Mouse (Mus musculus) frontal cortex, postnatal 25 days (tissue): ENCODE data around the gene Rcn3.

Source experiments
- DNase-seq, 2 experiments: peaks; one replicate each; pipeline ENCODE4 v3.0.0; 2022; ENCODE audit warnings: low spot score in 2 of 2

Rcn3 gene

GRCm38 (mm10) chr7:45048001-45048890 lies 43.8 kb downstream of the Rcn3 start:
- no peak for DNase-seq

- no peak for DNase-seq
Measured at GRCm38 (mm10) chr7:45047491-45047890, 44.5 kb downstream of the Rcn3 start.

GRCm38 (mm10) chr7:45046853-45047350 lies 45.1 kb downstream of the Rcn3 start:
- DNase-seq, result no peak

GRCm38 (mm10) chr7:45045741-45046140 lies 46.3 kb downstream of the Rcn3 start:
- DNase-seq, result no peak

GRCm38 (mm10) chr7:45043307-45043706 lies 48.7 kb downstream of the Rcn3 start:
- no peak for DNase-seq

- DNase-seq, result no peak
Measured at GRCm38 (mm10) chr7:45040851-45041250, 51.2 kb downstream of the Rcn3 start.

- no peak for DNase-seq
Measured at GRCm38 (mm10) chr7:45038411-45038810, 53.6 kb downstream of the Rcn3 start.

GRCm38 (mm10) chr7:45037720-45038361 lies 54.2 kb downstream of the Rcn3 start:
- DNase-seq, result no peak

- no peak for DNase-seq
Measured at GRCm38 (mm10) chr7:45036702-45037101, 55.3 kb downstream of the Rcn3 start.

GRCm38 (mm10) chr7:45035631-45036030 lies 56.4 kb downstream of the Rcn3 start:
- DNase-seq, result no peak

GRCm38 (mm10) chr7:45033722-45034359 lies 58.2 kb downstream of the Rcn3 start:
- DNase-seq, result no peak
